Mouse (Mus musculus) adrenal gland, adult 18-20 months (tissue): ENCODE results near the gene Natd1. TPM values are rescaled to one million over a fixed set of nuclear protein-coding genes. Genes with fewer than 3 reads are reported as not detected.

Experiments
- DNase-seq, 2 experiments: peaks; one replicate each; pipeline ENCODE4 v3.0.0; 2021 to 2022; ENCODE audit warnings: low spot score in 2 of 2
- total RNA-seq, 2 experiments: library from RNA; stranded (reverse); gene quantifications; 1 replicate in 1 of 2; 2 replicates in 1 of 2; pipeline ENCODE4 v1.2.3; 2021

Gene Natd1
- total RNA-seq, 2 experiments from 2014 or later, result 21.6 to 22.9 TPM

DNA sequence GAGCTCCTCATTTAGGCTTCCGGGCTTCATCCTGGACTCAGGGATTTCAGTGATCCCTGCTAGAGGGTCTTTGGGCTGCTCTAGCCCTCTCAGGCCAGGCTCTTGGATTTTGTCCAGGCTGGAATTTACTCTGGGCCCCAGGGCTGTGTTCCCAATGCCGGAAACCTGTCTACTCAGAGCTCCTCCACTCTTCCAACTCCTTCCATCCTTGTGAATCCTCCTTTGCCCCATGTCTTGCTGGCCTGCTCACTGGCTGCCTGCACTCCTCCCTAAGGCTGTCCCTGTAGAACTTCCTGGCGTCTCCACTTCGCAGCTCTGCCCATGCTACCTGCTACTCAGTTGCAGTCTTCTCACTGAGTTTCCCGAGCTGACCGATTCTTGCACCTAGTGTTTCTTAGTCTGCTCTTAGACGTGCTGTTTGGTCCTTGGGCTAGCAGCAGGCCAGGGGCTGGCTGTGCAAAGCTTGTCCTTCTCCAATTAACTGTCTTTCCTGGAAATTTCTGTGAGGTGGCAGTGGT lies 18.0 kb upstream of the Natd1 start:
- no peak for DNase-seq

DNA sequence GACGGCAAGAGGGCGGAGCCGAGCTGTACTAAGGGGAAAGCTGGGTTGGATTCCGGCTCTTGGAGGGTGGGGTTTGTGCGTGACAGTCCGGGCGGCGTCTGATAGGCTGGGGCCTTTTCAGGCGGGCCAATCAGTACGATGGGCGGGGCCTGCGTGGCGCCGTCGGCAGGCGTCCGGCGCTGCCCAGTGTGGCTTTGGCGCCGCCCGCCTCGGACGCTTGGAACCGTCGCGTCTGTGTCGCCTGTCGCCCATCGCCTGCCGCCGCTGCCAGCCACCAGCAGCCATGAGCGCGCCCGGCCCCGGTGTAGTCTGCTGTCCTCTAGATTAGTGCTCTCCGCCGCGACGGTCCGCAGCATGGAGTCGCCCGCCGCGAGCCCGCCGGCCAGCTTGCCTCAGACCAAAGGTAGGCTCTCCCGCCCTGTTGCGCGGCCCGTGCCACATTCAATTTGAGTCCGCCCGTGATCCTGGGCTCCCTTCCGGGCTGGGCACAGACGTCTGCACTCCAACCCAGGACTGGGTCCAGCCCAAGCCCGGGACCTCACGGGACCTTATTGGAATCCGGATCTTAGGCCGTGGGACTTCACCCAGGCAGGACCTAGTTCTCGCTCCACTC lies 17.4 kb upstream of the Natd1 start, which contains the start of gene Map2k3:
Map2k3 (plus strand) TSS at position 165 of the 613 bp plus-strand sequence.
- peak; percentile 93 to 94 for DNase-seq

DNA sequence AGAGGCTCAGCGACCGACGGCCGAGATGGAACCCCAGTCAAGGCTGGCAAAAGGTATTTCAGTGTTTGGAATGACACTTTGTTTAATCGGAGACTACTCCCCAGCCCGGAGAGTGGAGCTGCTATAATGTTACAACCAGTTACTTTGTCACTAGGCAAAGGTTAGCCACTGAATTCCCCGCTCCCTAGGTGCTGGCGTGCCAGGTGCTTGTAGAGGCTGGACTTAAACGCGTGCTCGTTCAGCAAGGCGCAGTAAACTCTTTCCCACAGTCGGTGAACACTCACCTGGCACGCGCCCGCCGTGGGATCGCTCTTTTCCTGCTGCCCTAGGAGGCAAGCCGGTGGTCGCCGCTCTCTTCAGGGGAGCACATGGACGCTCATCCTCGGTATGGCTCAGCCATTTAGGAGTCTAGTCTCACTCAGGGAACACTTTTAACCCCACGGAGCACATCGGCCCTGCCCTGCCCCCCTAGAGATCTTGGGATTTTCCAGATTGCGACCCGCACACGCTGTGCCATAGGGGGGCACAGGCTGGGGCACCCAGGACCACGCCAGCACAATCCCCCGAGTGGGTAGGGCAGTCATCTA lies 16.8 kb upstream of the Natd1 start:
- peak in 1 of 2 experiments; percentile 48 for DNase-seq

DNA sequence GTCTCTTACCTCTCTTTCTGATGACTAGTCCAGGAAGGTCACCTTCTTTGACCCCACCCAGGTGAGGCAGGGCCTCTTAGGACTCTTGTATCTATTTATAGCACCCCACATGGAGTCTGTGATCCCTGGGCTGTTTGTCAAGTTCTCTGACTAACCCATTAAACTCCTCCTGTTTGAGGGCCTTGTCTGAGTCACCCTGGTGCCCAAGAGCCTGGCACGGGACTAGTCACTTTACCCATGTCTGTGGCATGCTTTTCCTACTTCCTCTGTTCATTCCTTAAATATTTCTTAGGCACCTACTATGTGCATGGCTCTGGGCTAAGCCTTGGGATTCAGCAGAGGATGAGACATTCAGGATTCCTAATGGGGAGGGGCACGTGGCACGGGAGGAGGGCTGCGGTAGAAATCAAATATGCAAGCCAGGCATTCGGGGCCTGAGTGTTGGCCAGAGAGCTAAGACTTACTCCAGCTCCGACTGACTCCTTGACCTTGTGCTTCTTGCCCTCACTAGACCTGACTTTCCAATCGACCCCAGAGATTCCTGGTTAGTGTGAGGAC lies 16.3 kb upstream of the Natd1 start:
- no peak for DNase-seq

DNA sequence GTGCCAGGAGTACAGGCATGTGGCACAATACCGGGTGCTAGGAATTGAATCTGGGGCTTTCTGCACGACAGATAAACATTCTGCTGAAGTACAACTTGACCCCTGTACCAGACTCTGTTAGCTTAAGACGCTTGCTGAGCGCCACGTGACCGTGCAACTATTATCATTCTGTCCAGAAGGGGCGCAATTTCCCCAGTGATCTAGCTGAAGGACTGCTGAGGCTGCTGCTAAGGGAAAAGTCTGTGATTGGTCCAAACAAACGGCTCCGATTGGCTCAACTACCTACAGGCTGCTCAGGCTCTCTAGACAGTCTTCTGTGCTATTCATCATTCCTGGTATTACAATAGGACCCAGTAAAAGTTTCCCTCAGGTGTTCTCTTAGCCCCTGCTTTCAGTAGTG lies 12.7 kb upstream of the Natd1 start:
- DNase-seq, result peak; percentile 82 to 83

DNA sequence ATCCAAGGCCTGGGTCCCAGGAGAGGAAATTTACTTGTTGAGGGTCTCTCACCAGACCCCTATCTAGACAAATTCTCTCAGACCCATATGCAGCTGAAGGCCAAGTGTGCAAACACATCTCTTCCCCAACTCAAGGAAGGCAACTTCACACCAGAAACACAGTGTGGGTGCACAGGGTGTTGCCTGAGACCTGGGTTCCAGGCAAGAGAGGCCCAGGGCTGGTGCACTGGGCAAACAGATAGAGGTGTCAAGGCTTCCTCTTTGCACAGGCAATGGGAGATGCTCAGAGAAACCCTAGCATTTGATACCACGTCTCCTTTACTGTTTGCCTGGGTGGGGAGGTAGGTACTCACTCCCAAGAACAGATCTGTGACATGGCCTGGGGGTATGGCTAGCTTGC lies 10.4 kb upstream of the Natd1 start:
- no peak for DNase-seq

DNA sequence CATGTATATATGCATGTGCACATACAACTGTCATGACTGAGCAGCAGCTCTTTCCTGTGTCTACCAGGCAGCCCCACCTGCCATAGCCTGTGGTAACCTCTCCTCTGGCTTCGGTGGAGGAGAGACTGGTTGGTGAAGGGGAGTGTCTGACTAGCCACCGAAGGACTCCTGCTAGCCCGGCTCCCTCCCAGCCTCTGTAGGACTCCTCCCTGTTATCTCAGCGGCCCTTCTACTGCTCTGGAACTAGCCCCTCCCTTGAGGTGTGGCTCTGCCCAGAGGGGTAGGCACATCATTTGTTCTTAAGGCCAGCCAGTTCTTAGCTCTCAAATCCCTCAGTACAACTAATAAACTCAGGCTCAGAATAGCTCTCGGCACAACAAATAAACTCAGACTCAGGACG lies 9.9 kb upstream of the Natd1 start:
- no peak for DNase-seq

DNA sequence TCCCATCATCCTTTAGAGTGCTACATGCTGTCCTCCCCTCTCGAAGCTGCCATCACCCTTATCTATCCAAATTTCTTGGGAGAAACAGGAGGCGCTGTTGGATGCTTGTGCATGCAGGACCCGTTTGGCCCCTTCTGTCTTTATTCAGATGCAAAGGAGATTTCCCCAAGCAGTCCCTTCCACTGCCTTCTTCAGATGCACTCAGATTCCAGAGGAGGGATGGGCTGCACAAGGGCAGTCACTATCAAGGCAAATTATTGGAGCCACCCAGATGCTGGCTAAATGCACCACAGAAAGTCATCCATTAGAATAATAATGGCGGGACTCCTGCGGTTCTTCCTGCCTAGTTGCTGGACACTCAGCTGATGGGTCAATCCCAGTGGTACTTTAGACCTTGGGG lies 8.4 kb upstream of the Natd1 start:
- no peak for DNase-seq

DNA sequence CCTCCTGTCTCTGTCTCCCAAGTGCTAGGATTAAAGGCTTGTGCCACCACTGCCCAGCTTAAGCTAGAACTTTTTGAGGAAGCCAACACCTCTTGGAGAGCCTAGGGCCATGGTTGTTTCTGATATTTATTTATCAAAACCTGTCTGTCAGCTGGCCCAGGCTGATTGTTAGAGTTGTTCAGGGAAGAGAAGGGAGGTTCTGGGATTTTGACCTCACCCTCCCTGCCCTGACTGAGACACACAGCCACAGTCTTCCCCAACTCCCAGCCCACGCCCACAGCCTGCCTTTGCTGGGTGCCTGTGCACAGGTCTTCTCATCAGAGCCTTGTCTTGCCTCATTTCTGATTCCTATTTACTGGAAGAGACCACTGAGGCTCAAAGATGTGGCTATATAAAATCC lies 7.6 kb upstream of the Natd1 start:
- no peak for DNase-seq

DNA sequence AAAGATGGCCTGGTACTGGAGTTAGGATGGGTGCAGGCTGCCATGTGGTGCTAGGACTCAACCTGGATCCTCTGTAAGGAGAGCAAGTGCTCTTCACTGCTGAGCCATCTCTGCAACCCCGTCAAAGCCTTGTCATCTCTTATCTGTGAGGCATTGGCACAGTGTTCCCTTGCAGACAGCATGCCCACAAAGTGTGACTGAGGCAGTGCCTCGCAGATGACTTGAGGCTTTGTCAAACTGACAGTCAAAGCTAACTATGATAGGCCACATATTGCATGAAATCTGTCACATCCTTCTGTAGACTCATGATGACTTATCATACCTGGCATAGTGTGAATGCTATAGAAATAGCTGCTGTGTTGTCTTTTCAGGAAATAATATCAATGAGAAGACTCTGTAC lies 5.5 kb upstream of the Natd1 start:
- DNase-seq, result no peak

DNA sequence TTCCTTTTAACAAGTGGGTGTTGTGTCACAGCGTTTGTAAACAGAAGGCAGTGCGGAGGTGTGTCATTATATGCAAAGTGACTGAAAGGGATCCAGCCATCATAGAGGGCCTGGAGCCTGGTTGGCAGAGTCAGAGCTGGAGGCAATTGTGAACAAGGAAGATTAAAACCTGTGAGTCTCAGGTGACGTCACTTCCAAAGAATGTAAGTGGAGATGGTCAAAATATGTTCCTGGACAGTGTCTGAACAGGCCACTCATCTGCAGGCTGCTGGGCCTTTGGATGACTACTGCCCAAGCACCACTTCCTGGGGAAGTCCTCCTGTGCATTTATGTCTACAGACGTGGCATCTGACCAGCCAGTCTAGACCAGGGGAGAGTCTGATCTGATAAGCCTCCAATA lies 651 bp upstream of the Natd1 start:
- DNase-seq, result no peak

DNA sequence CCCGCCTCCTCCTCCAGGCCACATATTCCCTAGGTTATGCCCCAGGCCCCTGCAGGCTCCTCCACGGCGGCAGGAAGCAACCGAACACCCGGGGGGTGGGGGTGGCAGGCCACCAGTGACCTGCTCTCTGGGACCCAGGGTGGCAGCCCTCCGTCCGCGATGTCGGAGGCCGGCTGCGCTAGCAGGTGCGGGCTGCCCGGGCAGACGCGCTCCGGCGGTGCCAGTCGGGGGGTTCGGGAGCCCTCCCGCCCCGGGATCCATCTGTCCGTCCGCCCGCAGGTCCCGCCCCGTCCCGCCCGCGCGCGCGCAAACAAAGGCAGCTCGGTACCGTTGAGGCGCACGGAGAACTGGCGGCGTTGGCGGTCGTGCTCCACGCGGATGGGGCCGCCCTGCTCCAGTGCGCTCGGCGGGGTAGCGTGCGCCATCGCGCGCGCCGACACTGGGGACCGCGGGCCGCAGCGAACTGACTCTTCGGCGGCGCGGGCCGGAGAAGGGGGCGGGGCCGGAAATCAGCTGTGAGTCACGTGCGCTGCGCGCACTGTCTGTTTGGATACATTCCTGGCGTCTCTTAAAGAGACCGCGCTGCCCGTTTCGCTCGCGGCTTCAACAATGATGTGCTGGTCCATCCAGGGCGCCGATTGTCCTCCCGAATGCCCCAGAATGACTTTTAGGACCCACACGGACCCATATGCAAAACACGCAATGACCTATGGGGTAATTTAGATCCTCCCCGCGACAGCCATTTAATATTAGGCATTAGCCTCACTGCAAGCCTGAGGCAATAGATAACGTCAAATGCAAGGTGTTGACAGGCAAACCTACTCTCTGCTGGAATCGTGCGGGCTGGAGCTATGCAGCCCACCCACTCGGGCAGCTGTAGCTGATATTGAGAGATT lies 1.0 kb downstream of the Natd1 start:
- peak; percentile 89 to 90 for DNase-seq

DNA sequence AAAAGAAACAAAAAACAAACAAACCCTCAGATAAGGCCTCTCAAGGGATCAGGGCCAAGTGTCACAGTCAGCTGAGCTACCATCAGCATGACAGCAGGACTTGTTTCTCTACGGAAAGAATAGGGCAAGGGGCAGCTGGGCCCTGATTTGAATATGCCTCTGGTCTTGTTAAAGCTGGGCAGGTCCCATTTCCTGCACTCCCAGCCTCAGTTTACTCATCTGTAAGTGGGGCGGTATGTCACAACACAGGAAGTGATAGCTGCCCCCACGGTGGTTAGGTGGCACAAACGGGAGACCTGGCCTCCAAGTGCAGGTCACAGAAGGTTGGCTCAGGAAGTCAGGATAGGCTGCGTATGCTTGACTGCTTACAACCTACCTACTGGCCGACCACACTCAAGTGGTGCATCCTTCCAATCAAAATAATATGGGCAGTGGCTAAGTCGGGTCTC lies 2.0 kb downstream of the Natd1 start:
- no peak for DNase-seq

DNA sequence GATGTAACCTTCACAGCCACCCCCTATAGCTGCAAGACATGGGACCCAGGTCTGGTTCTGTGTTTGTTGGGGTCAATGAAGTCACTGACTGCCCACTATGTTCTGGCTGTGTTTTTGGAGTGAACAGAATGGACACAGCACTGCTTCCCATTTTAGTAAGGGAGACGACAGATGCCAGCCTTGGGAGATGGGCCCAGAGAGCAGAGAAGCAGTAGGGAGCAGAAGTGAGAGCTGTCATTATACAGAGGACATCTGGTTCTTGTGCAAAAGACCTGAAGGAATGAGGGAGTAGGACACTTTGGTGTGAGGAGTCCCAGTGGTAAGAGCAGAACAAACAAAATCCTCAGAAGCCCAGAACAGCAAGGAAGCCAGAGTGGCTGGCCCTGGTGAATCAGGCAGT lies 4.9 kb downstream of the Natd1 start:
- no peak for DNase-seq

DNA sequence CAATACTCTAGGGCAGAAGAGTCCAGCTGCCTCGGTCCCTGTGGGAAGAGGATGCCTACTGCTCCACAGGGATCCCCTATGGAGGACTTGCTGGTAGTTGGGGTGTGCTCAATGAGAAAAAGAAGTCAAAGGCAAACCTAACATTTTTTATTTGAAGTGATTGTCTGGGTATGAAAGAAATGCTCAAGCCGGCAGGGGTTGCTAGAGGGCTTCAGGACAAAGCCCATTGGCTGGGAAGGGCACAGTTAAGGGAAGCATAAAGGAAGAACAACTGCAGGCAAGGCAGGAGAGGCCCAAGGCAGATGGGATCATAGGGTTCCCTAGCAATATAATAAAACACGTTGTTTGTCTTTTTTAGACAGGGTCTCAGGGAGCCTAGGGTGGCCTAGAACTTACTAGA lies 6.5 kb downstream of the Natd1 start:
- DNase-seq, result no peak

DNA sequence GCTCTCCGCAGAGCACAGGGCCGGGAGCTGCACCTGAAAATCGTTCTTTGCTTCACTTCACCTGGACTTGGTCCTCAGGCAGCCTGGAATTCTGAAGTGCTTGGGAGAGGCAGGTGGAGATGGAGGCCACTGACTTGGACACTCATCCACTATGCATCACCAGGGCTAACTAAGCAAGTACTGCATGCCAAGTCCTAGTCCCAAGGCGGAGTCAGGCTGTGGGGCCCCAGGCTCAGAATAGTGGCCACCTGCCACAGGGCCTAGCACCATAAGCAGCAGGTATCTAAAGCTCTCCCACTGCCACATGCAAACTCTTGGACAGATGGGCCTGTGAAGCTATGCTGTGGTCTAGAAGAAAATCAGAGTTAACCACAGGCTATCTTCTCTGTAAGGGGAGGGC lies 8.1 kb downstream of the Natd1 start:
- DNase-seq, result no peak

DNA sequence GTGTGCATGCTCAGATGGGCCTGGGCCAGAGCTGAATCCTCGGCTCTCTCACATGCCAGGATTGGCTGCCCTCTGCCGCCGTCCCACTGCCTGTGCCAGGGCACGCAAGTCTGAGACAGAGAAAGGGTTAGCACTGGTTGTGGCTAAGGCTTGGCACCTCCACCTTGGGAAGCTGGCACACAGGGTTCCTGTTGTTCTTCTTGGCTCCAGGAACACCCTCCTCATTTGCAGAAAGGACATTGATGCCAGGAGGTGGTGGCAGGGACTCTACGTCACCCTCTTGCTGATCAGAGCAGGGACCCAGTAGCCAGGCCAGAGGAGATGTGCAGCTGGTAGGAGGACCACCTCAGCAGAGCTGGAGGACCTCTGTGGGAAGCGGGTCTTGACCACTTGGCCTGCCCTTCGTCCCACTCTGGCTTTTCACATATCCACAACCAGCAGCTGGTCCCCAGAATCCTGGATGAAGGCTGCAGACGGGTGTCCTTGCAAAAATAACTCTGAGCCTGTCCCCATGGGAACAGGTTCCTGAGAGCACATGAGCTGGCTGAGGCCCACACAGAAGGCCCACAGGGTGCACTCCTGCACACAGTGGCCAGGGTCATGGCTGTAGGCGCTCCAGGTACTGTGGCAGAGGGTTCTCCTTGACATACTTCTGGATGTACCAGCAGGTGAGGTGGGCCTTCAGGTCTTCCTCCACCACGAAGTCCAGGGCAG lies 9.0 kb downstream of the Natd1 start:
- no peak for DNase-seq

DNA sequence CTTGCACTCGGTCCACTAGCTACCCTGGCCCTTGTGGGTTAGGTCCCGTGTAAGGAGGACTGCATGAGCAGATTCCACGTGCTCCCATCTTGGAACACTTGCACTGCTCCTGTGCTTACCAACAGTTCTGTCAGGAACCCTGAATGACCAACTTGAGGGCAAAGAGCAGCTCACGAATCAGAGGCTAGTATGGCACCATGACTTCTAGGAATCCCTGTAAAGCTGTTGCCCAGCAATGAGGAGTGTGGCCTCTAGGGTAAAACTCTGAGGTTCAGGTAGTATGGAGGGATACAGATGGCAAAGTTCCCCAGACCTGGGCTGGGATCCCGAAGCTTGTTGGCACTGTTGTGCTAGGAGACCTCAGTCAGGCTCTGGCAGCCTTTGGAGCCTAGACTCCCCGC lies 10.9 kb downstream of the Natd1 start:
- DNase-seq, result no peak

DNA sequence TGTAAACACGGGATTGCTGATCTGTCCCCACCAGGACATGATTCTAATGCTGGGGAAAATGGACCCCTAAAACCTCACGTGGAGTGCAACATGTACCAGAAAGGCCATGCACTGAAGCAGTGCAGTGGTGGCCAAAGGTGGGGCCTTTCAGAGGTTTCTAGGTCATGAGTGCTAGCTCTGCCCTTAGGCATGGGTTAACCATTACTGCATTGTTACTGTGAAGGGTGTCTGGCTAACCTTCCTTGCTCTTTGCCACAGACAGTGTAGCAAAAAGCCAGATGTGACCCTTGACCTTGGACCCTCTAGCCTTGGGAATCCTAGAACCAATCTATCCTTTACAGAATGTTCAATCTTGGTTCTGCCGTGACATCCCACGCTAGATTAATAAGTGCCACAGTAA lies 12.1 kb downstream of the Natd1 start:
- no peak for DNase-seq

DNA sequence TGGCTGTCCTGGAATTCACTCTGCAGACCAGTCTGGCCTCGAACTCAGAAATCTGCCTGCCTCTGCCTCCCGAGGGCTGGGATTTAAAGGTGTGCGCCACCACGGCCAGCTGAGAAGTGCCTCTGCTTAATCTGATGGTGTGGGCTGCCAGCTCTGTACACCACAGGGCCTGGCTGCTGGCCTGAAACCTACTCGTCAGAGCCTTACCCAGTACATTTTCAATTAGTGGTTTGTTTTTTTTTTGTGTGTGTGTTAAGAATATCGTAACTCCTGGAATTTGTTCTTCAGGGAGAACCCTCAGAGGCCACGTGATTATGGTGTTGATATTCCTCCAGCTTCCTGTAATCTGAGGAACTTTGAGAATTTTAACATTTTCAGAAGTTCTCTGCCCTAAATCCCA lies 12.5 kb downstream of the Natd1 start:
- DNase-seq, result no peak

DNA sequence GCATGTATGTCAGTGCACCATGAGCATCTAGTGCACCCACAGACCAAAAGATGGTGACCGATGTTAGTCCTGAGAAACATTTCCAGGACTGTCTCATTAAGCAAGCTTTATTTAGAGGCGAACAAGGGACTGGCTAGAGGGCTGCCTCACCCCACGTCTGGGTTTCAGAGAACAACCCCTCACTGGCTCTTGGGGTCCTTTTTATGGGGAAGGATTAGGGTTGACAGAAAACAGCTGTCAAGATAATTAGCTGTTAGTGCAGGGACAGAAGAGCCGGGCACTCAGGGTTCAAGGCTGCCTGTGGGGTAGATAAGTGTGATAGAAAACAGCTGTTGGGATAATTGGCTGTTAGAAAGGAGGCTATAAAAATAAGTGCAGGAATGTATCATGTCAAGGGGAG lies 18.6 kb downstream of the Natd1 start:
- DNase-seq, result no peak
